Mouse (Mus musculus) adrenal gland, adult 10 weeks (tissue): ENCODE measurements around the gene Prpsap1. TPM values are rescaled to one million over a fixed set of nuclear protein-coding genes. Genes with fewer than 3 reads are reported as not detected.

Experiments used
- polyA plus RNA-seq: library from polyadenylated mRNA; stranded (reverse); fragments of 350-450 nt; fragmentation: Illumina TruSeq; extraction: RNeasy Lipid Tissue Mini Kit (QIAGEN cat#74804); gene quantifications from one replicate; pipeline ENCODE4 v1.2.3, GENCODE M21; 2014; ENCODE audit warnings: low read depth, low replicate concordance

The Prpsap1 gene
- polyA plus RNA-seq = 31.6 TPM

GRCm38 (mm10) chr11:116493795-116494252, at the start of gene Prpsap1:
TSS of gene Prpsap1 (minus strand) at chr11:116494202.

GRCm38 (mm10) chr11:116530187-116531147, 36.5 kb upstream of the Prpsap1 start, which contains the start of gene Sphk1:
TSS of gene Sphk1 (plus strand) at chr11:116530925.

GRCm38 (mm10) chr11:116466141-116466540, 27.9 kb downstream of the Prpsap1 start, which contains the start of gene Qrich2:
TSS of gene Qrich2 (minus strand) at chr11:116466241.

GRCm38 (mm10) chr11:116433356-116434286, 60.4 kb downstream of the Prpsap1 start, which contains the start of gene Ubald2:
TSS of gene Ubald2 (plus strand) at chr11:116434094.

Other genes starting within 250 kb of the Prpsap1 start
- 10.0 TPM for gene Srp68, start 220.0 kb downstream of the Prpsap1 start, polyA plus RNA-seq
- not detected for gene Galr2, start 213.3 kb downstream of the Prpsap1 start, polyA plus RNA-seq
- gene Exoc7, start 187.0 kb downstream of the Prpsap1 start, polyA plus RNA-seq = 9.3 TPM
- not detected for gene Foxj1, start 158.8 kb downstream of the Prpsap1 start, polyA plus RNA-seq
- 0.82 TPM for gene Rnf157, start 81.2 kb downstream of the Prpsap1 start, polyA plus RNA-seq
- 8.3 TPM for gene Ubald2, start 60.1 kb downstream of the Prpsap1 start, polyA plus RNA-seq
- gene Qrich2, start 28.0 kb downstream of the Prpsap1 start, polyA plus RNA-seq = not detected
- gene Sphk1, start 36.7 kb upstream of the Prpsap1 start, polyA plus RNA-seq = not detected
- 3.7 TPM for gene Ube2o, start 87.2 kb upstream of the Prpsap1 start, polyA plus RNA-seq
- not detected for gene Aanat, start 92.2 kb upstream of the Prpsap1 start, polyA plus RNA-seq
- not detected for gene Rhbdf2, start 132.8 kb upstream of the Prpsap1 start, polyA plus RNA-seq
- 1.9 TPM for gene Prcd, start 159.3 kb upstream of the Prpsap1 start, polyA plus RNA-seq
- 1.9 TPM for gene Cygb, start 160.1 kb upstream of the Prpsap1 start, polyA plus RNA-seq